Mouse (Mus musculus): ENCODE measurements around the gene Mst1r.

- no peak for TF ChIP-seq POLR2A (IDR thresholded peaks at IDR 0.05; ENCODE audit: extremely low read depth, insufficient read depth, low read length)
- TF ChIP-seq CTCF (IDR thresholded peaks at IDR 0.05; ENCODE audit: low read depth, low read length): no peak
Observed at GRCm38 (mm10) chr9:107918884-107919283, 12.2 kb downstream of the Mst1r start.

Measured in liver, adult 2 months (tissue).